Mouse (Mus musculus): ENCODE results near the gene Gm3029. TPM values are rescaled to one million over a fixed set of nuclear protein-coding genes. Genes with fewer than 3 reads are reported as not detected.
"Not testable (repeated sequence)": the region's sequence is repeated elsewhere in the genome, so short reads cannot be mapped to it uniquely, and the experiment has no call there.

Gene Gm3029
- not detected in 2 replicates for polyA plus RNA-seq (2012)

DNA sequence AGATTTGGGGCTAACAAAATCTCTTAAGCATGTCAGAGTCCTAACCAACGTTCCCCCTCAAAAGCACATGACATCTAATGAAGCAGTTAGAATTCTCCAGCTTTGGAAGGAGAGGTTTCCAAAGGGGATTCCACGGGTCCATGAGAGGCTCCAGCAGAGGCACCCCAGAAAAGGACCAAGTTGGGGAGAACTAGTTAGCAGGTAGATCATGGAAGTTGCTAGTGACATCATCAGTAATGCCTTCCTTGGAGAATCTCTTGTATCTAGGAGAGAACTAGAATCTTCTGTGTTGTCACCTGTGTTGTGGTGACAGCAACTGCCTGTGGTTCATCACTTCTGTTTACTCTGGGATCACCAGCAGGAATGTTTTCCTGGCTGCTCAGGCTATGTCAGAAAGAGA is at the start of gene Gm3029:
Gm3029 (plus strand) TSS at position 301 of the 400 bp plus-strand sequence.
- H3K36me3 ChIP-seq (ENCODE audit: control insufficient read depth); H3K9me3 ChIP-seq (ENCODE audit: control insufficient read depth, low read length); H3K4me1 ChIP-seq (ENCODE audit: control insufficient read depth); H3K27me3 ChIP-seq (ENCODE audit: control insufficient read depth); H3K4me3 ChIP-seq (replicated peaks): not testable (repeated sequence)

DNA sequence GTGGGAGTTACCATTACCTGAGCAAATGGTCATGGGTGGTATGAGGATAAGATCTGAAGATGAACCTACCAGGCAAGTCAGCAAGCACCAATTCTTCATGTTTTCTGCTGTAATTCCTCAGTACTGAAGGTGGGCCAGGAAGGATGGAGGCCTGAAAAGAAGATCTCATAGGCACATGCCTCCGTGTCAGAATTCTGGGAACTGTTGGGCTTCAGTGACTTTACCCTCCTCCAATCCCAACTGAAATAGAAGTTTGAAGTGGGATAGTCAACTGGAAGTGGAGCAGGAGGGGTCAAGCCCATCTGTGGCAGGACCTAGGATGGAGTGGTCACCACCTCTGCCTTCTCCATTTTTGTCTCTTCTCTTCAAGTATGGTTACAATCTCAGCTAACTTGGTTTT is 47.7 kb upstream of the Gm3029 start, which contains the start of gene Gm2916:
Gm2916 (plus strand) TSS at position 301 of the 400 bp plus-strand sequence.
- not testable (repeated sequence) for H3K4me3 ChIP-seq (replicated peaks); H3K27me3 ChIP-seq (ENCODE audit: control insufficient read depth); H3K9me3 ChIP-seq (ENCODE audit: control insufficient read depth, low read length); H3K36me3 ChIP-seq (ENCODE audit: control insufficient read depth); H3K4me1 ChIP-seq (ENCODE audit: control insufficient read depth)

DNA sequence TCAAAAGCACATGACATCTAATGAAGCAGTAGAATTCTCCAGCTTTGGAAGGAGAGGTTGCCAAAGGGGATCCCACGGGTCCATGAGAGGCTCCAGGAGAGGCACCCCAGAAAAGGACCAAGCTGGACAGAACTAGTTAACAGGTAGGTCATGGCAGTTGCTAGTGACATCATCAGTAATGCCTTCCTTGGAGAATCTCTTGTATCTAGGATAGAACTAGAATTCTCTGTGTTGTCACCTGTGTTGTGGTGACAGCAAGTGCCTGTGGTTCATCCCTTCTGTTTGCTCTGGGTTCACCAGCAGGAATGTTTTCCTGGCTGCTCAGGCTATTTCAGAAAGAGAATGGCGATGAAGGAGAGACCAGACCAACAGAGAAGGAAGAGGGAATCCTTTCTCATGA is 31.7 kb downstream of the Gm3029 start, which contains the start of gene Gm3095:
Gm3095 (plus strand) TSS at position 301 of the 400 bp plus-strand sequence.
- not testable (repeated sequence) for H3K4me3 ChIP-seq (replicated peaks); H3K9me3 ChIP-seq (ENCODE audit: control insufficient read depth, low read length); H3K4me1 ChIP-seq (ENCODE audit: control insufficient read depth); H3K36me3 ChIP-seq (ENCODE audit: control insufficient read depth); H3K27me3 ChIP-seq (ENCODE audit: control insufficient read depth)

Other genes with a start within 250 kb of the Gm3029 start
- gene Gm3043, start 243.0 kb upstream of the Gm3029 start, polyA plus RNA-seq (2012) = not detected in 2 replicates
- not detected in 2 replicates for gene Gm3002, start 121.7 kb upstream of the Gm3029 start, polyA plus RNA-seq (2012)
- gene Gm3033, start 85.5 kb upstream of the Gm3029 start, polyA plus RNA-seq (2012) = not detected in 2 replicates
- not detected in 2 replicates for gene Gm2916, start 47.6 kb upstream of the Gm3029 start, polyA plus RNA-seq (2012)
- gene Gm3095, start 31.8 kb downstream of the Gm3029 start, polyA plus RNA-seq (2012) = not detected in 2 replicates
- gene Gm3099, start 66.6 kb downstream of the Gm3029 start, polyA plus RNA-seq (2012) = not detected in 2 replicates
- not detected in 2 replicates for gene Gm5796, start 92.2 kb downstream of the Gm3029 start, polyA plus RNA-seq (2012)
- gene Gm3115, start 152.4 kb downstream of the Gm3029 start, polyA plus RNA-seq (2012) = not detected in 2 replicates
- gene Gm8108, start 178.8 kb downstream of the Gm3029 start, polyA plus RNA-seq (2012) = not detected in 2 replicates
- not detected in 2 replicates for gene Gm3127, start 233.3 kb downstream of the Gm3029 start, polyA plus RNA-seq (2012)

All from erythroblast, embryonic 14.5 days (primary cell).